Mouse (Mus musculus) lung, embryonic 15.5 days (tissue): ENCODE data around the gene Spag4. TPM values are rescaled to one million over a fixed set of nuclear protein-coding genes. Genes with fewer than 3 reads are reported as not detected.

Experiments used
- ATAC-seq: fragments of 200-750 bp; cut with Nextera tagmentation; 2 replicates; pipeline ENCODE4 v1.8.0; 2017; ENCODE audit warnings: moderate number of reproducible peaks, borderline replicate concordance; ENCODE audit not compliant: low FRiP score, low TSS enrichment; ENCODE audit errors: extremely low read depth
- H3K27ac ChIP-seq: fragments of 300-500 bp; sonication (generic); 2 replicates; pipeline ENCODE4 v1.5.1; 2015; ENCODE audit warnings: moderate library complexity, mild to moderate bottlenecking, inconsistent platforms
- H3K27me3 ChIP-seq: fragments of 300-500 bp; sonication (generic); 2 replicates; pipeline ENCODE4 v1.6.1; 2015; ENCODE audit warnings: inconsistent platforms
- H3K36me3 ChIP-seq: fragments of 300-500 bp; sonication (generic); 2 replicates; pipeline ENCODE4 v1.6.1; 2015; ENCODE audit warnings: inconsistent platforms
- H3K4me1 ChIP-seq: fragments of 300-500 bp; sonication (generic); 2 replicates; pipeline ENCODE4 v1.6.1; 2015; ENCODE audit warnings: inconsistent platforms
- H3K4me2 ChIP-seq: fragments of 300-500 bp; sonication (generic); 2 replicates; pipeline ENCODE4 v1.6.1; 2015; ENCODE audit warnings: inconsistent platforms, mild to moderate bottlenecking, moderate library complexity
- H3K4me3 ChIP-seq: fragments of 300-500 bp; sonication (generic); 2 replicates; pipeline ENCODE4 v1.5.1; 2015; ENCODE audit warnings: mild to moderate bottlenecking, inconsistent platforms
- H3K9ac ChIP-seq: fragments of 300-500 bp; sonication (generic); 2 replicates; pipeline ENCODE4 v1.6.1; 2015; ENCODE audit warnings: inconsistent platforms
- H3K9me3 ChIP-seq: fragments of 300-500 bp; sonication (generic); 2 replicates; pipeline ENCODE4 v1.6.1; 2016; ENCODE audit warnings: inconsistent platforms
- WGBS: fragments of 180-500 bp; shearing (Covaris S2); methylation state at CpG from one replicate; pipeline ENCODE4 v1.1.7; 2015; 5-methylcytosine and 5-hydroxymethylcytosine counted together
- polyA plus RNA-seq: library from polyadenylated mRNA; unstranded; fragments of >200 nt; fragmentation: Nextera tagmentation; extraction: Ambion mirVana; gene quantifications from 2 replicates; pipeline ENCODE4 v1.2.1, GENCODE M21; 2015

Gene Spag4
- polyA plus RNA-seq: 3.6 and 3.7 TPM in 2 replicates

DNA sequence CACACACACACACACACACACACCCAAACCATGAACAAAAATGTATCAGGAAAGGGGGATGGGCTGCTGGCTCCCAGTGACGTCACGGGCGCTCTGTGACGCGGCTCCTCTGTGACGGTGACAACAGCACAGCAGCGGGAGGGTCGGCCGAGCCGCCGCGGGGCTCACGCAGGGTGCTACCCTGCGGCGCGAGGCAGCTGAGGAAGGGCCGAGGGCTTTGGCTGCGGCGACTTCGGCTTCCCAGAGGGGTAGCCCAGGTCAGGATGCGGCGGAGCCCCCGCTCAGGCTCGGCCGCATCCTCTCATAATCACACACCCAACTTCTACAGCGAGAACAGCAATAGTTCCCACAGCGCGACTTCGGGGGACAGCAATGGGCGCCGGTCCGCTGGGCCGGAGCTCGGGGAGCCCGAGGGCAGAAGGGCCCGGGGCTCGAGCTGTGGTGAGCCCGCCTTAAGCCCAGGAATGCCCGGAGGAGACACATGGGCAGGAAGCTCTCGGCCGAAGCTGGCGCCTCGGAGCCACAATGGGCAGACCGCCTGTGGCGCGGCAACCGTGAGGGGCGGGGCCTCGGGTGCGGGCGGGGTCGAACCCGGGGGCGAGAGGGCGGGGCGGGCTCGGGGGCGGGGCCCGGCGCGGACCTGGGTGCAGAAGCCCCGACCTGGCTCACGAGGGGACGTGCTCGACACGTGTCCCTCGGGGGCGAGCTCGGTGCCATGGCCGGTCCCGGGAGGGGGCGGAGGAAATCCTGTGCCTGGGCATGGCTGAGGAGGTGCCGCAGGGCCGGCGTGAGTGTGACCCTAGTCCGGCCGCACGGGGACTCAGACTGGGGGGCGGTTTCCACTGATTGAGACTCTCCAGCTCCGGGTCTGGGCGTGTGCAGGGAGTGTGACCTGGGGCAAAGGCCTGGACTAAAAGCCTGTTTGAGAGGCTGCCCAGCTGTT is at the start of gene Spag4:
Gene Spag4, plus strand, starts transcription at position 77 of the 943 bp plus-strand sequence.
- no peaks in the 10 kb centered on the region for H3K9me3 ChIP-seq

DNA sequence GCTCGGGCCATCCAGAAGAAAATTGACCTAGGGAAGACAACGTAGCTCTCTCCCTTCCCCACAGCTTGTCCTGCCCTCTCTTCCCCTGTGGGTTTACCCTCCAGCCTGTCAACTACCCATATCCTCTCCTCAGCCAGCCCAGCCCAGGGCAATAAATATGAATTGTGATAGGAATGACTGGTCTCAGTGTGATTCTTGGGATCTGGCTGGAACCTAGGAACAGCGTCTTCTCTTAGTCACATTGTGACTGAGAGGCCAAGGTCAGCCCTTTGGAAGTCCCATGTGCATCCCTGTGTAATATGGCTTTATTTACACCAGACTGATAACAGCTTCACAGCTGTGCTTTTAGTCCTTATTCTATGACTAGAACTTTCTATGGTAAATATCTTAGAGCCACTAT is 46.9 kb upstream of the Spag4 start:
- no peak overlapping the region for H3K4me3 ChIP-seq
- no peak overlapping the region for H3K9ac ChIP-seq
- no peaks in the 10 kb centered on the region for H3K27me3 ChIP-seq
- H3K9me3 ChIP-seq: no peaks in the 10 kb centered on the region
- no peaks in the 10 kb centered on the region for H3K4me1 ChIP-seq
- H3K27ac ChIP-seq: no peak overlapping the region
- H3K36me3 ChIP-seq: peaks cover 59% of the 10 kb centered on the region
- WGBS: 86% methylated on average over 3 of the region's 3 CpGs
- H3K4me2 ChIP-seq: no peak overlapping the region
- no peak for ATAC-seq

More for the DNA sequence above, at the start of gene Spag4:
- Histone ChIP-seq H3K4me2 (peak within 1 kb of the TSS; percentile 94), H3K27ac (peak within 1 kb of the TSS; percentile 84), H3K9ac (peak within 1 kb of the TSS; percentile 80), H3K4me3 (peak within 1 kb of the TSS; percentile 68), H3K27me3 (no peaks in the 10 kb centered on the region), H3K36me3 (peaks cover 11% of the 10 kb centered on the region), H3K4me1 (peaks cover 6% of the 10 kb centered on the region)
- WGBS: under 1% methylated on average over 76 of the region's 81 CpGs
- ATAC-seq: peak; percentile 78

DNA sequence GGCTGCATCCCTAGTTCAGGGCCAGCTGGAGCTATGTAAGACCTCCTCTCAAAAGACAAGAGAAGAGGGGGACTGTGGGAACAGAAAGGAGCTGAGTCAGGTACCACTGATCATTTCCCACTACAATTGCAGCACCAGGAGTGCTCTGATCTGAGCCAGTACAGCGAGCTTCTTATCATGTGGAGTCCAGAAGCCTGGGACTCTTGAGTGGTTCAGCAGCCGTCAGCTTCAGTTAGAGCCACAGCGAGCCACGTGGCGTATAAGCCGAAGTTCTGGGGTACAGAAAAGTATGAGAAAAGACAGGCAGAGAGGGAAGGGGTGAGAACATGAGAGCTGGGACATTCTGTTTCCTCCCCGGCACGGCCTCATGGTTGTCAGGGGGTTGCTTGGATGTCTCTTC is 43.8 kb upstream of the Spag4 start:
- Histone ChIP-seq H3K4me1 (no peaks in the 10 kb centered on the region), H3K4me3 (no peak overlapping the region), H3K27me3 (no peaks in the 10 kb centered on the region), H3K36me3 (peaks cover 29% of the 10 kb centered on the region), H3K9me3 (no peaks in the 10 kb centered on the region), H3K9ac (no peak overlapping the region), H3K27ac (no peak overlapping the region), H3K4me2 (no peak overlapping the region)
- ATAC-seq: no peak
- WGBS: 81% methylated on average over 8 of the region's 8 CpGs

DNA sequence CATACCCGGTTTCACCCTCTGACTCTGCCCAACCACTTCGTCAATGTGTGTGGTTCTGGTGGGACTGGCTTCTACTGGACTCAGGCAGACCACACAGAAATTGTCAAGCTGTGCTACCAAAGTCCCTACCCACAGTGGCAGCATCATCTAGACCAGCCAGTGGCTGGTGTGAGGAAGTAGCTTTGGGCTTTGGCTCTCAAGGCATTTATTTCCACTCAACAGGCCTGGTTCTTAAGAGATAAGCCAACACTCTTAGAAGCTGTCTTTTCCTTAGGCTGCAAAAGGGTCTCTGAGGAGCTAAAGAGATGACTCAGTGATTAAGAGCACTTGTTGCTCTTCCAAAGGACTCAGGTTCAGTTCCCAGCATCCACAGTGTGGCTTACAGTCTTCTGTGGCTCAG is 43.2 kb upstream of the Spag4 start:
- H3K4me2 ChIP-seq: no peak overlapping the region
- no peaks in the 10 kb centered on the region for H3K27me3 ChIP-seq
- no peaks in the 10 kb centered on the region for H3K4me1 ChIP-seq
- no peaks in the 10 kb centered on the region for H3K9me3 ChIP-seq
- no peak overlapping the region for H3K4me3 ChIP-seq
- no peak for ATAC-seq
- no peak overlapping the region for H3K27ac ChIP-seq
- no peak overlapping the region for H3K9ac ChIP-seq
- WGBS: 85% methylated on average over 2 of the region's 2 CpGs
- peaks cover 24% of the 10 kb centered on the region for H3K36me3 ChIP-seq

DNA sequence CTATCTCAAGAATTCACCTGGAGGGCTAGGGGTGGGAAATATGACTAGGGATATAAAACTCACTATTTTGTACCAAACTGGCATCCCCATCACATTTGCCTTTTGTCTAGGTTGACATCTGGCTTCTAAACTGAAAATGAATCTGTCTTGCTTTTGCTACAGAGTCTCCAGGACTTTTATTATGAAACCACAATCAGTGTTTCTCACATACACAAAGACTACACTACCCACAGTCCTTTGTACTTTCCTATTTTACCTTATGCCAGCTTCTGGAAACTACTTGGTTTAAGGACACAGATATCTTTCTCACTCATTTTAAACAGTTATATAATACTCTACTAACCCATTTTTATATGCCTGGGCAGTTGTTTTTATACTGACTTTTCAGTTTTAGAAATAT is 39.5 kb upstream of the Spag4 start:
- H3K27ac ChIP-seq: no peak overlapping the region
- ATAC-seq: no peak
- no peak overlapping the region for H3K9ac ChIP-seq
- no peaks in the 10 kb centered on the region for H3K36me3 ChIP-seq
- H3K4me3 ChIP-seq: no peak overlapping the region
- H3K4me1 ChIP-seq: no peaks in the 10 kb centered on the region
- H3K4me2 ChIP-seq: no peak overlapping the region
- H3K27me3 ChIP-seq: no peaks in the 10 kb centered on the region
- H3K9me3 ChIP-seq: no peaks in the 10 kb centered on the region

DNA sequence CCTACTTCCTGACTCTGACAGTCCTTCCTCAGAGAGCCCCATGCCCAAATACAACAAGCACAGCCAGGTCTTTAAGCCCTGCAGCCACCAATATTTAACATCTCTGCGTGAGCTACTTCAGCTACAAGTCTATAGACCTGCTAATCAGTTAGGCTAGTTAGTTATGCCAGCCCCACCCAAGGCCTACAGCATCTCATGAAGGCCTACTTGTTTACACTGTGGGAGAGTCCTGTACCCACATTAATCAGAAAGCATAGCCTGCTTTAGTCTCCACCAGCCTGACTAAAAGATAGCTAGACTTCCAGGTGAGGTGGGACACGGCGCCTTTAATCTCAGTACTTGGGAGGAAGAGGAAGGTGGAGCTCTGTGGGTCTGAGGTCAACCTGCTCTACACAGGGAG is 25.6 kb upstream of the Spag4 start:
- H3K9ac ChIP-seq: no peak overlapping the region
- no peaks in the 10 kb centered on the region for H3K36me3 ChIP-seq
- no peak overlapping the region for H3K27ac ChIP-seq
- H3K4me3 ChIP-seq: no peak overlapping the region
- ATAC-seq: no peak
- no peaks in the 10 kb centered on the region for H3K9me3 ChIP-seq
- no peaks in the 10 kb centered on the region for H3K27me3 ChIP-seq
- H3K4me2 ChIP-seq: no peak overlapping the region
- WGBS: 76% methylated on average over 3 of the region's 3 CpGs
- H3K4me1 ChIP-seq: no peaks in the 10 kb centered on the region

DNA sequence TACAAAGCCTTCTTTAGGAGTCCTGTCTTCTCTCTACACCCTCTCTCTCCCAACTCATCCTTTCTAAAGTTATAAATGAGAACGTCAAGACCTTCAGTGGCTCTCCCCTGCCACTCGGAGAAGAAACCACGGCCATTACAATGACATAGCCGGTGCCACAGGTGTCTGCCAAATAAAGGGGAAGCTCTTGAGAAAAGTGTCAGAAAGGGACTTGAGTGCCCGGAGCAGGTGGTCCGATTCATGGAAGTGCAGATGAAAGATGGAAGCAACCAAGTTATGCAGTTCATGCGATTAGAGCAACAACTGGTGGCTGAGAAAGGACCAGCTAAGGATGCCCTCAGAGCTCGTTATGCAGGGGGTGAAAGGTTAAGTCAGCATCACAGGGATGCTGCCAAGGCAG is 22.1 kb upstream of the Spag4 start:
- Histone ChIP-seq H3K9me3 (no peaks in the 10 kb centered on the region), H3K27ac (no peak overlapping the region), H3K36me3 (no peaks in the 10 kb centered on the region), H3K4me2 (no peak overlapping the region), H3K9ac (no peak overlapping the region), H3K27me3 (peaks cover 7% of the 10 kb centered on the region), H3K4me1 (no peaks in the 10 kb centered on the region), H3K4me3 (no peak overlapping the region)
- no peak for ATAC-seq
- 75% methylated on average over 8 of the region's 8 CpGs for WGBS

DNA sequence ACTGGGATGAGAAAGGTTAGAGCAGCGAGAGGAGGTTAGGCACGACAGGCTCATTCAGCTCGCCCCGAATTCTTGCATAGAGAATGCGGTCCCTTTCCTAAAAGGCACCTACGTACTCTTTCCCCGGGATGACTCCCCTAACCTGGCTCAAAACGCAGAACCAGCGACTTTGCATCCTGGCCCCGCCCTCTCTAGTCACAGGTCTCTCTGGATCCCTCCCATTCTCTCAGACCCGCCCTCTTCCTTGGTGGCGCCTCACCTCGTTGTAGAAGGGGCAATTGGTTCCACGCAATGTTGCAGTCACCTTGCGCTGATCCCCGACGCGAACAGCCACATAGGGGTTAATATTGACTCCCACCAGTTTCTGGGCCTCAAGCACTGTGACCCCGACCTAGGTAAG is 17.0 kb upstream of the Spag4 start:
- WGBS: 9% methylated on average over 19 of the region's 19 CpGs
- Histone ChIP-seq H3K9me3 (no peaks in the 10 kb centered on the region), H3K4me1 (no peaks in the 10 kb centered on the region), H3K9ac (no peak overlapping the region), H3K27me3 (peaks cover 11% of the 10 kb centered on the region), H3K36me3 (no peaks in the 10 kb centered on the region), H3K27ac (no peak overlapping the region), H3K4me3 (no peak overlapping the region), H3K4me2 (peak overlapping the region; percentile 37; the same call in 1 of the 2 replicates)
- ATAC-seq: no peak

DNA sequence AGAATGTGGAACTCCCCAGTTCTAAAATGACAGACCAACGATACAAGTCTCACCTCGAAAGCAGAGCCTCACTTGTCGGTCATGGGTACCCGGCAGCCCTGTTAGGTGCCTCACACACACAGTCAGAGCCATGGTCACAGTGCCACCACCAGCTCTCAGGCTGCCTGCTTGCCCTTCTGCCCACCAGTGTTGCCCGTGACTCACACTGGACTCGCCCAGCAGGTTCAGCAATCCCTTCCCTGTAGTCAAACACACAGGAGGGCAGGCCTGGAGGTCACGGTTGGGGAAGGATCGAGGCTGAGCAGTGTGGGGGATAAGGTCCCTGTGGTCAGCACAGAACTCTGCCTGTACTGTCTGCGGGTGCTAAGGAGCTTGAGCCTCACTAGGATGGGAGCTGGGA is 12.2 kb upstream of the Spag4 start, which contains the start of gene Fer1l4:
Gene Fer1l4, minus strand, starts transcription at position 132 of the 400 bp plus-strand sequence.
- H3K9ac ChIP-seq: no peak within 1 kb of the TSS
- no peaks in the 10 kb centered on the region for H3K36me3 ChIP-seq
- H3K4me1 ChIP-seq: no peaks in the 10 kb centered on the region
- WGBS: 56% methylated on average over 9 of the region's 9 CpGs
- H3K9me3 ChIP-seq: no peaks in the 10 kb centered on the region
- H3K4me3 ChIP-seq: no peak within 1 kb of the TSS
- no peak within 1 kb of the TSS for H3K4me2 ChIP-seq
- ATAC-seq: no peak
- H3K27me3 ChIP-seq: peaks cover 4% of the 10 kb centered on the region; the same call in 1 of the 2 replicates
- no peak within 1 kb of the TSS for H3K27ac ChIP-seq

DNA sequence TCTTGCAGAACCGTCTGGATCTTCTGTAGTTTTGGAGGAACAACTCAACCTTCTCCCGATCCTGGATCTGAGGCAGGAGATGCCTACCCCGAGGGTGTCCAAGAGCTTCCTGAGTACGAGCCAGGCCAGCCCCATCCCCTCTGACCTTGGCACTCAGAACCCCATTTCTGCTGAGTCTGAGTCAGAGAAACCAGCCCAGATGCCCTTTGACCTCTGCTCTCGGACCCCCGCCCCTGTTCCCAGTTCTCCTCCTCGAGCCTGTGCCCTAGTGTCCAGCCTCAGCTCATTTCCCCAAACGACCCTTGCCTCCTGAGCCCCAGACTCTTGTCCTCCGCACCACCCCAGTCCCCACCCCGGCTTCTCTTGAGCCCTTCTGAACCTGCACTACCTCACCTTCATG is 1.2 kb downstream of the Spag4 start:
- H3K36me3 ChIP-seq: peaks cover 18% of the 10 kb centered on the region
- H3K4me3 ChIP-seq: peak overlapping the region; percentile 68
- H3K4me1 ChIP-seq: peaks cover 6% of the 10 kb centered on the region
- ATAC-seq: no peak; the same call in 1 of the 2 replicates
- 0 out of 2 replicates have a peak overlapping the region, but pooled peaks have one; percentile 84 for H3K27ac ChIP-seq
- H3K9me3 ChIP-seq: no peaks in the 10 kb centered on the region
- peak overlapping the region; percentile 80; the same call in 1 of the 2 replicates for H3K9ac ChIP-seq
- WGBS: 26% methylated on average over 10 of the region's 10 CpGs
- H3K27me3 ChIP-seq: no peaks in the 10 kb centered on the region
- peak overlapping the region; percentile 94 for H3K4me2 ChIP-seq

DNA sequence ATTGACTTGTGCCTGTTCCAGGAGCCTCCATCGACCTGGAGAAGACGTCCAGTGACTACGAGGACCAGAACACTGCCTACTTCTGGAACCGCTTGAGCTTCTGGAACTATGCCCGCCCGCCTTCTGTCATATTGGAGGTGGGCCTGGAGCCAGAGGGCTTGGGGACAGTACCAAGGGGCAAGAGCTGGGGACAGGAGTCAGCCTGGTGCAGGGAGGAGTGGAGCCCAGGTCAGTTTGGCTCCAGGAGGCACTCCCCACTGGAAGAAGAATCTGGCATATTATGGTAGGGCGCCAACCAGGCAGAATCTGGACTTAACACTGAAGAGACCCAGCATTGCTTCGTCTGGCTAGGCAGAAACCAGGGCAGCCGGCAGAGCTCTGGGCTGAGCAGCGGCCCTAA is 2.9 kb downstream of the Spag4 start:
- H3K27me3 ChIP-seq: no peaks in the 10 kb centered on the region
- 85% methylated on average over 10 of the region's 10 CpGs for WGBS
- H3K4me2 ChIP-seq: no peak overlapping the region
- H3K4me3 ChIP-seq: no peak overlapping the region
- H3K9ac ChIP-seq: no peak overlapping the region
- ATAC-seq: no peak
- no peak overlapping the region for H3K27ac ChIP-seq
- H3K4me1 ChIP-seq: peaks cover 6% of the 10 kb centered on the region
- peaks cover 33% of the 10 kb centered on the region for H3K36me3 ChIP-seq
- H3K9me3 ChIP-seq: no peaks in the 10 kb centered on the region

DNA sequence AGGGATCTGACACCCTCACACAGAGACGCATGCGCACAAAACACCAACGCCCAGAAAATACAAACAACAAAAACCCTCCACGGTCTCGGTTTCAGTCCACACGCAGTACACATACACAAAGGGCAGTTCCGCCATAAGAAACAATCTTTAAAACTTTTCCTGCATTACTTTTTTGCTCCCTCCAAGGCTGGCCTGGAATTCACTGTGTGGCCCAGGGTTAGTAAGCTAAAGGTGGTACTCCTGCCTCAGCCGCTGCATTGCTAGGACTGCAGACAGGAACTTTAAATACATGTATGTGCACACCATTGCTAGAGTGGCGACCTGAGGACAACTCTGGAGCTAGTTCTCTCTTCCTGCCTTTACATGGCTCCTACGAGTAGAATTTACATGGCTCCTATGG is 6.3 kb downstream of the Spag4 start:
- H3K4me2 ChIP-seq: no peak overlapping the region
- no peaks in the 10 kb centered on the region for H3K9me3 ChIP-seq
- ATAC-seq: no peak
- H3K4me3 ChIP-seq: no peak overlapping the region
- whole genome bisulfite sequencing: 92% methylated on average over 10 of the region's 10 CpGs
- peaks cover 66% of the 10 kb centered on the region for H3K36me3 ChIP-seq
- H3K27ac ChIP-seq: no peak overlapping the region
- H3K9ac ChIP-seq: no peak overlapping the region
- H3K27me3 ChIP-seq: no peaks in the 10 kb centered on the region
- peaks cover under 1% of the 10 kb centered on the region for H3K4me1 ChIP-seq
